Mouse (Mus musculus): ENCODE measurements at regions not wholly inside any gene's neighbourhood (a gene's known extent, or its start where the extent isn't known, plus 50 kb on each side); places are given as distances from the start of the nearest gene placed in this dataset.

- no peak for DNase-seq (ENCODE audit: low spot score in 2 of 2)
Measured at GRCm38 (mm10) chr8:44094818-44095217, 385.0 kb upstream of the Adam34 start.

GRCm38 (mm10) chr8:44093491-44093890, 383.6 kb upstream of the Adam34 start:
- DNase-seq (ENCODE audit: low spot score in 2 of 2) = no peak

- DNase-seq (ENCODE audit: low spot score in 2 of 2) = no peak
Measured at GRCm38 (mm10) chr8:44082057-44082456, 372.2 kb upstream of the Adam34 start.

GRCm38 (mm10) chr8:44058846-44059245, 349.0 kb upstream of the Adam34 start:
- no peak for DNase-seq (ENCODE audit: low spot score in 2 of 2)

- DNase-seq (ENCODE audit: low spot score in 2 of 2) = no peak
Measured at GRCm38 (mm10) chr8:44042572-44043355, 332.9 kb upstream of the Adam34 start.

GRCm38 (mm10) chr8:44034211-44034610, 324.4 kb upstream of the Adam34 start:
- DNase-seq (ENCODE audit: low spot score in 2 of 2) = no peak

GRCm38 (mm10) chr8:44031376-44031775, 321.5 kb upstream of the Adam34 start:
- no peak for DNase-seq (ENCODE audit: low spot score in 2 of 2)

GRCm38 (mm10) chr8:44030972-44031371, 321.1 kb upstream of the Adam34 start:
- no peak for DNase-seq (ENCODE audit: low spot score in 2 of 2)

- no peak for DNase-seq (ENCODE audit: low spot score in 2 of 2)
Measured at GRCm38 (mm10) chr8:44027738-44028137, 317.9 kb upstream of the Adam34 start.

GRCm38 (mm10) chr8:44025926-44026325, 316.1 kb upstream of the Adam34 start:
- DNase-seq (ENCODE audit: low spot score in 2 of 2) = peak; percentile 56 to 67

GRCm38 (mm10) chr8:44024028-44024427, 314.2 kb upstream of the Adam34 start:
- DNase-seq (ENCODE audit: low spot score in 2 of 2) = no peak

Measured in cerebellum, postnatal 4 days (tissue).